Mouse (Mus musculus): ENCODE results near the gene Sel1l3.

DNA sequence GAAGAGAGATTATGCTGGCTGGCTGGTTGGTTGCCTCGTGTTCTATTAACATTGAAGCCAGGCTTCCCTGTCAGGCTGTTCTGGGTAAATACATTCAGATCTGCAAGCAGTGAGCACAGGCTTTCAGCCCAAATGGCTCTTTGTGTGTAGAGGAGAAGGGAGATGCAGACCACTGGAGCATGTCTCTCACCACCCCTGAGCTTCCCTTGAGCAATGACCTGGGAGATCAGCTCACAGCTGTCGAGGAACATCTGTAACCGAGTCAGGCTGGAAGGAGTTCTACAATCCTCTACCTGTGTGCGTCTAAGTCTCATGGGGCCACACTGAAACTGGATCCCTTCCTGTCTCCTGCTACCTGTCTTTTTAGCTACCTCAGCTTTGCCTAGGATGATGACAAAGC, 16.8 kb upstream of the Sel1l3 start:
- TF ChIP-seq CTCF (IDR thresholded peaks at IDR 0.05; ENCODE audit: extremely low read depth, insufficient read length, insufficient replicate concordance, low read depth, low read length) (no peak), POLR2A (IDR thresholded peaks at IDR 0.05; ENCODE audit: low read depth, low read length) (no peak)
